Mouse (Mus musculus): ENCODE data around the gene Hdgfl2. TPM values are rescaled to one million over a fixed set of nuclear protein-coding genes. Genes with fewer than 3 reads are reported as not detected.

Gene Hdgfl2
- total RNA-seq, 2 experiments from 2014 or later, result 104 to 115 TPM

DNA sequence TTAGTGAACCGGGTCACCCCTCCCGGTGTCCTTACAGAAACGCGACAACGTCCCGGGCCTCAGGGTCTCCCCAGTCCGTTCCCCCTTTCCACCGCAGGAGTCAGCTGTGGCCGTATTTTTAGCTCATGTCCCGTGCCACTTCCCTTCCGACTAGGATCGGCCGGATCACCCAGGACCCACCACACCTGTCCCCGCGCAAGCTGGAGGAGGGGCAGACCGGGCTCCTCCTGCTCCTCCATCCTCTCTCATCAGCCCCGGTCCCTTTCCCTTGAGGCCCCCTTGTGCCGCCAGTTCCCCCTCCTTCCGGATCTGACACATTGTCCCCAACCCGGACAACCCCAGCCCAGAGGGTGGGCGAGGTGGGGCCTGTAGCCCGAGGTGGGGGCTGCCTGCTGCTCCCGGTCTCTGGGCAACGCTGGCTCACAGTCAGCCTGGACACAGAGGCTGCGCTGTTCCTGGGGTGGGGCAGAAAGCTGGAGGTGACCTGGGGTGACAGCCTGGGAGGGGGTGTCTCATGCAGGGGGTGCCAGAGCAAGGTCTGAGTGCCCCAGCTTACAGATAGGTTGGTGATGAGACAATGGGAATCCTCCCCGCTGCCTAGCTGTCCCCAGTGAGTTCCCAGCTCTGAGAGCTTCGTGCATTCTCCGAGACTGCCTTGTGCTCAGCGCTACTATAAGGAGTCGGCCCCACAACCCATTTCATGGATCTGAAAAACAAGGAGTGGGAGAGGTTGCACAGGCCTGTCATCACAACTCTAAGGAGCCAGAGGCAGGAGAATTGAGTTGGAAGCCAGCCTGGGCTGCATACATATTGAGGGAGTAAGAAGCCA lies 69.6 kb downstream of the Hdgfl2 start:
- no peak for DNase-seq (ENCODE audit: low spot score in 2 of 2)

DNA sequence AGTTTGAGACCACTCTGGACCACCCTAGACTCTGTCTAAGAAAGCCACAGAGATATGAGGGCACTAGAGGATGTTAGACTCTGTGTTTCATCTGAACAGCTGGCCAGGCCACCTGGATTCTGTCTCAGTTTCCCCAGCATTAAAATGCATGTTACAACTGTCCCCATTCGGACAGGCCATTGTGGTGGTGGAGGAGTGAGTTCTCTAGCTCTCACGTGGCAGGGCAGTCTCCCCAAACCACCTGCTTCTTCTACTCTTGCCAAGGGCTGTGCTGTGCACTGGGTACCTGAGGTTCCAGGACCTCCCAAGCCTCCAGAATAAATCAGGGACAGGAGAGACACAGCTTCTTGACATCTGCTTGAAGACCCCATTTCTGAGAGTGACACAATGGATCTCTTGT lies 70.5 kb downstream of the Hdgfl2 start:
- no peak for DNase-seq (ENCODE audit: low spot score in 2 of 2)

Other genes starting within 250 kb of the Hdgfl2 start
- gene Zfp119a, start 200.7 kb upstream of the Hdgfl2 start, total RNA-seq (2021), result 1 to 10 TPM; 7.7 to 9.7 TPM
- 1 to 10 TPM; 8.1 to 8.2 TPM for gene Zfp959, start 187.5 kb upstream of the Hdgfl2 start, total RNA-seq (2021)
- 1 to 10 TPM; 4.1 to 4.9 TPM for gene Zfp119b, start 130.1 kb upstream of the Hdgfl2 start, total RNA-seq (2021)
- 1 to 10 TPM; 1.9 TPM for gene Ebi3, start 127.0 kb upstream of the Hdgfl2 start, total RNA-seq (2021)
- gene Yju2, start 120.5 kb upstream of the Hdgfl2 start, total RNA-seq (2021), result 10 to 100 TPM; 15.0 to 16.2 TPM
- 10 to 100 TPM; 38.9 to 44.9 TPM for gene Shd, start 109.2 kb upstream of the Hdgfl2 start, total RNA-seq (2021)
- 10 to 100 TPM; 73.1 to 76.4 TPM for gene Fsd1, start 93.1 kb upstream of the Hdgfl2 start, total RNA-seq (2021)
- gene Stap2, start 74.0 kb upstream of the Hdgfl2 start, total RNA-seq (2021), result 1 to 10 TPM; 4.0 to 4.3 TPM
- 100 to 1,000 TPM; 112 to 119 TPM for gene Mpnd, start 73.9 kb upstream of the Hdgfl2 start, total RNA-seq (2021)
- gene Sh3gl1, start 43.0 kb upstream of the Hdgfl2 start, total RNA-seq (2021), result 10 to 100 TPM; 64.9 to 67.5 TPM
- gene Chaf1a, start 39.2 kb upstream of the Hdgfl2 start, total RNA-seq (2021), result 1 to 10 TPM; 3.5 to 5.0 TPM
- gene Ubxn6, start 4.6 kb upstream of the Hdgfl2 start, total RNA-seq (2021), result 10 to 100 TPM; 64.4 to 72.8 TPM
- gene Plin4, start 30.2 kb downstream of the Hdgfl2 start, total RNA-seq (2021), result 1 to 10 TPM; 1.3 to 2.5 TPM
- gene Plin5, start 38.0 kb downstream of the Hdgfl2 start, total RNA-seq (2021), result 1 to 10 TPM; 1.1 to 1.4 TPM
- gene Lrg1, start 42.4 kb downstream of the Hdgfl2 start, total RNA-seq (2021), result under 1 TPM; 0.62 to 0.81 TPM
- gene Sema6b, start 60.7 kb downstream of the Hdgfl2 start, total RNA-seq (2021), result 100 to 1,000 TPM; 140 to 142 TPM
- 1 to 10 TPM; 6.2 to 6.6 TPM for gene Tnfaip8l1, start 82.8 kb downstream of the Hdgfl2 start, total RNA-seq (2021)
- gene Mydgf, start 104.3 kb downstream of the Hdgfl2 start, total RNA-seq (2021), result 10 to 100 TPM; 43.3 to 46.0 TPM
- 10 to 100 TPM; 49.4 to 52.4 TPM for gene Dpp9, start 139.3 kb downstream of the Hdgfl2 start, total RNA-seq (2021)
- gene Fem1a, start 177.2 kb downstream of the Hdgfl2 start, total RNA-seq (2021), result 10 to 100 TPM; 41.6 to 44.7 TPM
- 1 to 10 TPM; 6.2 to 7.4 TPM for gene Ticam1, start 197.2 kb downstream of the Hdgfl2 start, total RNA-seq (2021)
- gene Plin3, start 213.2 kb downstream of the Hdgfl2 start, total RNA-seq (2021), result 1 to 10 TPM; 5.1 to 9.1 TPM
- not detected for gene Arrdc5, start 220.7 kb downstream of the Hdgfl2 start, total RNA-seq (2021)
- 1 to 10 TPM; 2.4 to 5.0 TPM for gene Uhrf1, start 223.7 kb downstream of the Hdgfl2 start, total RNA-seq (2021)
- gene Kdm4b, start 246.4 kb downstream of the Hdgfl2 start, total RNA-seq (2021), result 10 to 100 TPM; 79.7 to 84.5 TPM